ENCODE assay signal across 8 mouse cellular contexts in the genomic region with DNA sequence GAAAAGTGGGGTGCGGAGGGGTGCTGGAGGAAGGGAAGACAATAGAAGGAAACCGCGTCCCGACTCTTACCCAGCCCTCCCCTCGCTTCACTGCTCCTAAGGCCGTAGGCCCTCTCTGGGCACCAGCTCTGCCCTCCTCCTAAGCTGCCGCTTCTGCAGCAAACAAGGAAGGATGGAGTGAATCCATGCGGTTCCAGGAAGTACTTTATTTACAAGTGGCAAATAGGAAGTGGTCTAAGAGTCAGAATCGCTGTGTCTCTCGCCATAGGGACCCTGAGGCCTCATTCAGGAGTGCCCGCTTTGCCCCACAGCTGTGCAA. TPM values are rescaled to one million over a fixed set of nuclear protein-coding genes. Genes with fewer than 3 reads are reported as not detected.
A peak's percentile ranks its signal among the peaks of the same experiment; 100 is the strongest.
DNase-seq lines count a peak whose midpoint lies in the region; ATAC-seq and TF ChIP-seq lines count a peak whose summit lies in the region.

A gene (minus strand): TSS at position 185 of the 319 bp plus-strand sequence.

- peak within 1 kb of the TSS; percentile 98 for H3K27ac ChIP-seq in kidney, postnatal 0 days
- H3K27ac ChIP-seq in bone marrow, adult 2 months (ENCODE audit: control insufficient read depth, insufficient read depth, low read depth, low read length, poor library complexity): peak within 1 kb of the TSS; percentile 99
- H3K27ac ChIP-seq in intestine, postnatal 0 days (ENCODE audit: low read depth, low read length): peak within 1 kb of the TSS; percentile 99

- H3K4me2 ChIP-seq in kidney, postnatal 0 days (ENCODE audit: low read length): peak within 1 kb of the TSS; percentile 80
- H3K4me2 ChIP-seq in intestine, postnatal 0 days (replicated peaks; ENCODE audit: low read depth): peak within 1 kb of the TSS; percentile 86

- peak; percentile 37; the same call in 1 of the 2 replicates for ATAC-seq in kidney, postnatal 0 days (replicated peaks; ENCODE audit: low FRiP score, low read depth)
- ATAC-seq in intestine, postnatal 0 days: peak; percentile 26
- peak; percentile 23 for ATAC-seq in megakaryocyte, adult 5-6 weeks (ENCODE audit: poor library complexity, severe bottlenecking)

- peak within 1 kb of the TSS; percentile 99 for H3K4me3 ChIP-seq in kidney, postnatal 0 days (replicated peaks; ENCODE audit: low read depth, low read length)
- H3K4me3 ChIP-seq in bone marrow, adult 2 months (replicated peaks; ENCODE audit: control insufficient read depth, low read depth, low read length): peak within 1 kb of the TSS; percentile 93
- H3K4me3 ChIP-seq in intestine, postnatal 0 days (ENCODE audit: low read depth, low read length): peak within 1 kb of the TSS; percentile 87

- TF ChIP-seq CTCF in kidney, postnatal 0 days (IDR thresholded peaks at IDR 0.05; ENCODE audit: low read depth): no peak
- no peak for TF ChIP-seq CTCF in bone marrow, adult 2 months (IDR thresholded peaks at IDR 0.05; ENCODE audit: control insufficient read depth, insufficient read depth, low read length)
- no peak for TF ChIP-seq CTCF in intestine, postnatal 0 days (IDR thresholded peaks at IDR 0.05; ENCODE audit: low read depth)

- H3K9me3 ChIP-seq in kidney, postnatal 0 days (replicated peaks; ENCODE audit: low read length): no peaks in the 10 kb centered on the region
- H3K9me3 ChIP-seq in intestine, postnatal 0 days (ENCODE audit: control insufficient read depth): no peaks in the 10 kb centered on the region

- no peaks in the 10 kb centered on the region for H3K27me3 ChIP-seq in kidney, postnatal 0 days (ENCODE audit: insufficient read depth, low read length)
- no peaks in the 10 kb centered on the region for H3K27me3 ChIP-seq in intestine, postnatal 0 days (replicated peaks; ENCODE audit: control insufficient read depth, insufficient read depth, low read length)

- no peak for DNase-seq in kidney, postnatal 0 days (ENCODE audit: low spot score)
- no peak for DNase-seq in kidney, postnatal 36 days
- DNase-seq in gastrocnemius, postnatal 36 days: no peak
- DNase-seq in cerebellum, postnatal 25 days: no peak
- DNase-seq in spleen, postnatal 14 days (ENCODE audit: low spot score in 2 of 2): no peak

- peak within 1 kb of the TSS; percentile 99 for H3K9ac ChIP-seq in kidney, postnatal 0 days (ENCODE audit: low read depth, low read length)
- H3K9ac ChIP-seq in intestine, postnatal 0 days (ENCODE audit: low read depth, low read length): peak within 1 kb of the TSS; percentile 98

- peak; percentile 14; the same call in 1 of the 2 replicates for TF ChIP-seq POLR2A in bone marrow, adult 2 months (IDR thresholded peaks at IDR 0.05; ENCODE audit: borderline replicate concordance, control insufficient read depth, low read depth, low read length)

- no peaks in the 10 kb centered on the region for H3K36me3 ChIP-seq in kidney, postnatal 0 days (ENCODE audit: insufficient read depth, low read length)
- H3K36me3 ChIP-seq in intestine, postnatal 0 days (ENCODE audit: control insufficient read depth, insufficient read depth): no peaks in the 10 kb centered on the region

- 6% methylated on average over 11 of the region's 11 CpGs for WGBS in kidney, postnatal 0 days
- WGBS in bone marrow, adult 2 months: 3% methylated on average over 11 of the region's 11 CpGs
- under 1% methylated on average over 11 of the region's 11 CpGs for WGBS in intestine, postnatal 0 days

- intact Hi-C loops in gastrocnemius, postnatal 36 days (cut with DNase I): loop anchor here (5.0 kb wide), 2 partner anchors 82 to 102 kb away; no protein-coding TSS in a partner anchor

- H3K4me1 ChIP-seq in kidney, postnatal 0 days (replicated peaks; ENCODE audit: insufficient read depth, low read length): peaks cover 12% of the 10 kb centered on the region; the same call in 1 of the 2 replicates
- peaks cover 2% of the 10 kb centered on the region; the same call in 1 of the 2 replicates for H3K4me1 ChIP-seq in bone marrow, adult 2 months (ENCODE audit: control insufficient read depth, insufficient read depth, low read length)
- H3K4me1 ChIP-seq in intestine, postnatal 0 days (replicated peaks; ENCODE audit: control insufficient read depth, insufficient read depth, low read length): peaks cover 6% of the 10 kb centered on the region; the same call in 1 of the 2 replicates

RNA-seq across cellular contexts. Expression of the gene that starts here (rescaled TPM):
- polyA plus RNA-seq in kidney, postnatal 0 days (2015; fragmentation: Nextera tagmentation; extraction: Ambion mirVana): 33.2 and 36.6 TPM in 2 replicates
- 38.3 and 39.7 TPM in 2 replicates for polyA plus RNA-seq in bone marrow, adult 2 months (2011; ENCODE audit: insufficient read depth, insufficient read length, low replicate concordance, missing spikeins)
- 10 to 100 TPM; 26.1 to 28.9 TPM for total RNA-seq in gastrocnemius, postnatal 36 days (2021)
- polyA plus RNA-seq in intestine, postnatal 0 days (2015; fragmentation: Nextera tagmentation; extraction: Ambion mirVana): 39.2 and 40.7 TPM in 2 replicates
- 143 and 146 TPM in 2 replicates for total RNA-seq in megakaryocyte, adult 5-6 weeks (2015)
- total RNA-seq in megakaryocyte, adult 5-6 weeks (2017): 105 and 124 TPM in 2 replicates
